Mouse (Mus musculus) embryonic fibroblast, embryonic 13.5 days (primary cell): ENCODE measurements around the gene Gm9887.

Experiments
- CTCF ChIP-seq: IDR thresholded peaks from 2 replicates; pipeline ENCODE4 v1.5.1; 2011; ENCODE audit warnings: mild to moderate bottlenecking, control low read depth, low read length, moderate library complexity, borderline replicate concordance; ENCODE audit not compliant: insufficient read depth
- POLR2A ChIP-seq: IDR thresholded peaks from 2 replicates; pipeline ENCODE4 v1.6.1; 2011; ENCODE audit warnings: low read depth, mild to moderate bottlenecking, control low read depth, low read length, moderate library complexity

DNA sequence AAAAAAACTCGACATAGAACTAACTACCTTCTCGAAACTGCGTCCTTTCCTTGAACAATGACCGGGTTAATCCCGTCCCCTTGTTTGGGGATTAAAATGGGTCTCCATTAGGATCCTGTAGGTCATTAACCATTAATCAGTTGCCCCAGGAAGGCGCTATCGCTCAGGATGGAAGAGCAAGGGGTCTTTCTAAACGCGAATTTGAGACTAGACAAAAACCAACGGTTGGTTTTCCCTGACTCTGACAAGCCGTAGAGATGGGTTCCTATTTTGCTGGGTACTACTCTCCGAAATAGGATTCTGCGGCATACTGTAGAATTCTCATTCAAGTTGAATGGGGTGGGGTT, 15.0 kb downstream of the Gm9887 start:
- no peak for TF ChIP-seq POLR2A
- no peak for TF ChIP-seq CTCF
